Mouse (Mus musculus) thymus, adult 2 months (tissue): ENCODE data around the gene Lct.

Experiments used
- CTCF ChIP-seq: fragments of 200-500 bp; IDR thresholded peaks from 2 replicates; pipeline ENCODE4 v1.5.1; 2012; ENCODE audit warnings: mild to moderate bottlenecking, control low read depth, low read length, moderate library complexity, borderline replicate concordance; ENCODE audit not compliant: control insufficient read depth, poor library complexity, insufficient read depth; ENCODE audit errors: extremely low read depth
- POLR2A ChIP-seq: fragments of 200-500 bp; IDR thresholded peaks from 2 replicates; pipeline ENCODE4 v1.6.1; 2012; ENCODE audit warnings: mild to moderate bottlenecking, low read length, control low read depth, moderate library complexity; ENCODE audit not compliant: control insufficient read depth, poor library complexity, insufficient read depth; ENCODE audit errors: extremely low read depth

- TF ChIP-seq CTCF (peak; percentile 78; the same call in 1 of the 2 replicates), POLR2A (peak; percentile 94)
These were observed 84.0 kb downstream of the Lct start for GRCm38 (mm10) chr1:128243996-128244726.
